Mouse (Mus musculus) stomach, adult 2 months (tissue): ENCODE results near the gene Mtm1. TPM values are rescaled to one million over a fixed set of nuclear protein-coding genes. Genes with fewer than 3 reads are reported as not detected.

Source experiments
- polyA plus RNA-seq: library from polyadenylated mRNA; depleted of rRNA; stranded (reverse); fragments of >200 nt; gene quantifications from 2 replicates; pipeline ENCODE4 v1.2.3, GENCODE M21; 2012; rRNA removed

Mtm1 gene
- 0.24 and 0.54 TPM in 2 replicates for polyA plus RNA-seq

DNA sequence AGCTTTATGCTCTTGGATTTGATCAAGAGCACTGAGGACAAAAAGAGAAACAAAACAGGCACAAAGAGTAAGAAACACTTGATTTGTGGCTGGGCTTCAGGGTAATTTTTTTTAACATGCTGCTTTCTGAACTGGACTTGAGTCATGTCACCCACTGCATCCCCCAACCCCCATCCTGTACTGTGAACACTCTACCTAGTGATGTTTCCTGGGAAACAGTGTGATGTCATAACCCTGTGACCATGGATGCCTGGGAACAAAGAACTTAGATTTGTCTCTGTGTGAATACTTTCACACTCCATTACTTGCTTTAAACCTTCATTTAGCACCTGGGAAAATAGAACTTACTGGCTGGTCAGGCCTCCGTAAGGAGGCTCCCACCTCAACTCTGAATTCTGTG lies at the start of gene Mtm1:
Gene Mtm1 (plus strand): TSS at position 301 of the 400 bp plus-strand sequence.

DNA sequence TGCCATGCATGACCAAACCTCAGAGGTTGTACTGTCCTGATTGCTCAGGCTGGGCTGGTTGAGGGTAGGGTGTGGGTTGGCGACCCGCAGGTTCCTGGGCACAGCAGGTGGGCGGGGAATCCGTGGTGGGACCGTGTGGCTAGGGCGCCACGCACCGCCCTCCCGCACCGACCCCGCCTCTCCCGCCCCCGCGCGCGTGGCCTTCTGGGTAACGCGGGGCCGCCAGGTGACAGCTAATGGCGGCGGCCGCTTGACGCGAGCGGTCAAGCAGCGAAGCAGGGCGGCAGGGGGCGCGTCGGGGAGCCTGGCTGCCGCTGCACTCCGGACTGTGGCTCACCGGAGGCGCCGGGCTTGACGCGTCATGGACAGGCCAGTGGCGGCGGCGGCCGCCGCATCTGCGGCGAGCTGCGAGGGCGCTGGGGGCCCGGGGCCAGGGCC lies 154.0 kb downstream of the Mtm1 start, which contains the start of gene Mtmr1:
Gene Mtmr1 (plus strand): TSS at position 207 of the 438 bp plus-strand sequence.

Other genes starting within 250 kb of the Mtm1 start
- 0.96 and 1.5 TPM in 2 replicates for gene Mamld1, start 160.5 kb upstream of the Mtm1 start, polyA plus RNA-seq
- gene Mtmr1, start 154.0 kb downstream of the Mtm1 start, polyA plus RNA-seq, result 2.4 TPM in 2 replicates